Mouse (Mus musculus) lung, embryonic 14.5 days (tissue): ENCODE results near the gene Sccpdh. TPM values are rescaled to one million over a fixed set of nuclear protein-coding genes. Genes with fewer than 3 reads are reported as not detected.

Experiments
- ATAC-seq: fragments of 200-750 bp; cut with Nextera tagmentation; 2 replicates; pipeline ENCODE4 v1.8.0; 2017; ENCODE audit warnings: mild to moderate bottlenecking, moderate TSS enrichment, moderate library complexity; ENCODE audit not compliant: insufficient read depth
- DNase-seq: peaks from one replicate; pipeline ENCODE4 v3.0.0-alpha.2; 2015
- H3K27ac ChIP-seq: fragments of 300-500 bp; sonication (generic); 2 replicates; pipeline ENCODE4 v1.5.1; 2014; ENCODE audit warnings: low read depth, mild to moderate bottlenecking, moderate library complexity
- H3K27me3 ChIP-seq: fragments of 300-500 bp; sonication (generic); 2 replicates; pipeline ENCODE4 v1.6.1; 2014; ENCODE audit warnings: low read length, control low read depth; ENCODE audit not compliant: insufficient read depth
- H3K36me3 ChIP-seq: fragments of 300-500 bp; sonication (generic); 2 replicates; pipeline ENCODE4 v1.6.1; 2014; ENCODE audit warnings: control low read depth; ENCODE audit not compliant: insufficient read depth
- H3K4me1 ChIP-seq: fragments of 300-500 bp; sonication (generic); 2 replicates; pipeline ENCODE4 v1.6.1; 2014; ENCODE audit warnings: antibody characterized with exemption, control low read depth; ENCODE audit not compliant: insufficient read depth
- H3K4me2 ChIP-seq: fragments of 300-500 bp; sonication (generic); 2 replicates; pipeline ENCODE4 v1.6.1; 2014; ENCODE audit warnings: mild to moderate bottlenecking
- H3K4me3 ChIP-seq: fragments of 300-500 bp; sonication (generic); 2 replicates; pipeline ENCODE4 v1.5.1; 2014; ENCODE audit warnings: low read depth, low read length
- H3K9ac ChIP-seq: fragments of 300-500 bp; sonication (generic); 2 replicates; pipeline ENCODE4 v1.6.1; 2014
- H3K9me3 ChIP-seq: fragments of 300-500 bp; sonication (generic); 2 replicates; pipeline ENCODE4 v1.6.1; 2016; ENCODE audit warnings: low read depth, low read length, control low read depth
- CTCF ChIP-seq: IDR thresholded peaks from 2 replicates; pipeline ENCODE4 v1.5.1; 2016; ENCODE audit warnings: antibody characterized with exemption, low read depth
- WGBS: fragments of 180-500 bp; shearing (Covaris S2); extraction: QIAGEN DNeasy Blood & Tissue Kit; methylation state at CpG from one replicate; pipeline ENCODE4 v1.1.7; 2014; 5-methylcytosine and 5-hydroxymethylcytosine counted together
- polyA plus RNA-seq: library from polyadenylated mRNA; unstranded; fragments of >200 nt; fragmentation: Nextera tagmentation; extraction: Ambion mirVana; gene quantifications from 2 replicates; pipeline ENCODE4 v1.2.1, GENCODE M21; 2014

Sccpdh gene
- polyA plus RNA-seq, 1 experiment from 2014 or later = 69.9 TPM

DNA sequence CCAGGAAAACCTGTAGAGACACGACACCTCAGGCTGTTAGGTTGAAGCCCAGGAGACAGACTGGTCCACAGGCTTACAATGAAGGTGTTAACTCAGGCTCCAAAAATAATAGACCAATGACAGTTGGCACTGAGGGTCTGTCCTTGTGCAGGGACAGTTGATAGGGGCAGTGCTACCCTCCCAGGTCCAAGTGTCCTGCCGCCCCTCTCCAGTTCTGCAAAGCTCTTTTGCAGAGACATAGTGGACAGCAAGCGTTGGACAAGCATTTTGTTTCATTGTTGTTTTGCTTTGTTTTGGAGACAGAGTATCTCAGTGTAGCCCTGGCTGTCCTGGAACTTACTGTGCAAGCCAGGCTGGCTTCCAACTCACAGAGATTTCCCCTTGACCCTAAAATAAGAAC, 63.4 kb downstream of the Sccpdh start:
- no peak overlapping the region for H3K4me3 ChIP-seq
- H3K27me3 ChIP-seq = no peaks in the 10 kb centered on the region
- H3K4me2 ChIP-seq = no peak overlapping the region
- no peak for DNase-seq
- ATAC-seq = no peak
- no peaks in the 10 kb centered on the region for H3K4me1 ChIP-seq
- no peak for TF ChIP-seq CTCF
- H3K9me3 ChIP-seq = no peaks in the 10 kb centered on the region
- WGBS = 87% methylated on average over 3 of the region's 3 CpGs
- no peaks in the 10 kb centered on the region for H3K36me3 ChIP-seq
- H3K27ac ChIP-seq = no peak overlapping the region
- H3K9ac ChIP-seq = no peak overlapping the region

DNA sequence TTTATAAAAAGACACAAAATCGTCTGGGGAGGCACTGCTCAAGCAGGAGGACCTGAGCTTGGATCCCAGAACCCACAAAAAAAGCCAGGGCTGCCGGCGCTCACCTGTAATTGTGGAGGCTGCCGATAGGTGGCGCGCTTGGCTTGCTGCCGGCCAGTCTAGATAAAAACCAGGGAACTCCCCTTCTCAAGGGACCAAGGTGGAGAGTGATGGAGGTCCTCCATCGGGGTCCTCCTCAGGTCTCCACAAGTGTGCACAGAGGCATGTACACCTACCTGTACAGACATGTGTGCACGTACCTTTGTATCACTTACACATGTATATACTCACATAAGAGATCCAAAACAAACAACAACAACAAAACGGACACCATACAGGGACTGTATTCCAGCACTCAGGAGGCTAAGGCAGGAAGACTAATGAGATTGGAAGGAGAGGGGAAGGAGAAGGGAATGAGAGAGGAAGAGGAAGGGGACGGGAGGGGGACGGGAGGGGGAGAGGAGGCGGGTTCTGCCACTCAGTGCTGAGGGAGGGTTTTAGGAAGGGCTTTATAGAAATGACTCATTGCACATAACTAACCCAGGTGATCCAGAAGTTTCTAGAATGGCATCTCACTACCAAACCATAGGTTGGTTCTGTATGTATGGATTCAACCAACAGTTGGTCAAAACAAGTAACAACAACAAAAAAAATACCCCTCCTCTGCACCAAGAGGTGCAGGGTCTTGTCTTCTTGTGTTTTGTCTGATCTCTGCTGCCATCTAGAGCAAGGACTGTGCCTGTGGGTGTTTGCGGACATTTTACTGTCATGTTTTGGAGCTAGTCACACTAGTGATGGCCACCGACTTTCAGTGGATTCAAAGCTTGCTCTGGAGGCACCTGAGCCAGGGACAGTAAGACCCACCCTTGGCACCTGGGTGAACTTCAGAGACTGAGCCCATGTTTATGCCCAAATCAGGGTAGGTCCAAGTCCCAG, 66.8 kb downstream of the Sccpdh start:
- Histone ChIP-seq H3K36me3 (no peaks in the 10 kb centered on the region), H3K4me3 (no peak overlapping the region), H3K9ac (no peak overlapping the region), H3K9me3 (no peaks in the 10 kb centered on the region), H3K27me3 (no peaks in the 10 kb centered on the region), H3K27ac (no peak overlapping the region), H3K4me1 (no peaks in the 10 kb centered on the region), H3K4me2 (peak overlapping the region; percentile 40; the same call in 1 of the 2 replicates)
- 29% methylated on average over 15 of the region's 15 CpGs for WGBS
- peak; percentile 76 for TF ChIP-seq CTCF
- peak; percentile 28; the same call in 1 of the 2 replicates for ATAC-seq
- DNase-seq = peak; percentile 64

DNA sequence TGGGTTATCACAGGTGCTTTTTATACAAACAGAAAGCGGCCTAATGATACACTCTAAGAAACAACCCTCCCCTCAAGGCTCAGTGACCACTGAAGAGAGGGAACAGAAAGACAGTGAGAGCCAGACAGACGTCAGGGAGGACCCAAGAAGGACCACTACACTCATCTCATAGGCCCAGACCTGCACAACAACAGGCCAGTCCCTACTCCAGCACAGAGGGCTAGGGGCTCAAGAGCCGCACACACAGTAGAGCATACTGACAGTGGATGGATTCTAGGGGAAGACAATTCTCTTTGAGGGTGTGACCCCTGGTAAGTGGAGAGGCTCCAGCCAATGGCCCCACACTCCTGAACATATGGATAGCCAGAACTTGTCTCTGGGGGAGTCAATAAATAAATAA, 68.5 kb downstream of the Sccpdh start:
- Histone ChIP-seq H3K9me3 (no peaks in the 10 kb centered on the region), H3K4me2 (no peak overlapping the region), H3K4me1 (no peaks in the 10 kb centered on the region), H3K27me3 (no peaks in the 10 kb centered on the region), H3K9ac (no peak overlapping the region), H3K4me3 (no peak overlapping the region), H3K36me3 (no peaks in the 10 kb centered on the region), H3K27ac (no peak overlapping the region)
- DNase-seq (no peak), ATAC-seq (no peak)
- 78% methylated on average over 3 of the region's 3 CpGs for WGBS
- no peak for TF ChIP-seq CTCF

Other genes with a start within 250 kb of the Sccpdh start
- gene Smyd3, start 150.2 kb upstream of the Sccpdh start, polyA plus RNA-seq = 20.6 and 21.0 TPM in 2 replicates
- gene Tfb2m, start 121.9 kb upstream of the Sccpdh start, polyA plus RNA-seq = 26.6 and 34.6 TPM in 2 replicates
- gene Cnst, start 121.8 kb upstream of the Sccpdh start, polyA plus RNA-seq = 17.1 and 18.2 TPM in 2 replicates
- not detected in 2 replicates for gene Kif28, start 77.1 kb downstream of the Sccpdh start, polyA plus RNA-seq
- 0.24 TPM in 1 of 2 replicates, not detected in the other for gene Gm10518, start 135.2 kb downstream of the Sccpdh start, polyA plus RNA-seq
- gene Ahctf1, start 135.5 kb downstream of the Sccpdh start, polyA plus RNA-seq = 35.5 and 36.6 TPM in 2 replicates